Mouse (Mus musculus) cerebellum, adult 11 months (tissue): ENCODE results near the gene Kyat3.

Source experiments
- DNase-seq: peaks from one replicate; pipeline ENCODE4 v3.0.0; 2022

Kyat3 gene

GRCm38 (mm10) chr3:142749131-142749530, 48.3 kb downstream of the Kyat3 start:
- no peak for DNase-seq

GRCm38 (mm10) chr3:142755132-142755867, 54.4 kb downstream of the Kyat3 start:
- no peak for DNase-seq

GRCm38 (mm10) chr3:142757841-142758240, 57.0 kb downstream of the Kyat3 start:
- DNase-seq: no peak

GRCm38 (mm10) chr3:142758593-142758992, 57.7 kb downstream of the Kyat3 start:
- DNase-seq: no peak

GRCm38 (mm10) chr3:142760356-142760755, 59.5 kb downstream of the Kyat3 start:
- no peak for DNase-seq

DNA sequence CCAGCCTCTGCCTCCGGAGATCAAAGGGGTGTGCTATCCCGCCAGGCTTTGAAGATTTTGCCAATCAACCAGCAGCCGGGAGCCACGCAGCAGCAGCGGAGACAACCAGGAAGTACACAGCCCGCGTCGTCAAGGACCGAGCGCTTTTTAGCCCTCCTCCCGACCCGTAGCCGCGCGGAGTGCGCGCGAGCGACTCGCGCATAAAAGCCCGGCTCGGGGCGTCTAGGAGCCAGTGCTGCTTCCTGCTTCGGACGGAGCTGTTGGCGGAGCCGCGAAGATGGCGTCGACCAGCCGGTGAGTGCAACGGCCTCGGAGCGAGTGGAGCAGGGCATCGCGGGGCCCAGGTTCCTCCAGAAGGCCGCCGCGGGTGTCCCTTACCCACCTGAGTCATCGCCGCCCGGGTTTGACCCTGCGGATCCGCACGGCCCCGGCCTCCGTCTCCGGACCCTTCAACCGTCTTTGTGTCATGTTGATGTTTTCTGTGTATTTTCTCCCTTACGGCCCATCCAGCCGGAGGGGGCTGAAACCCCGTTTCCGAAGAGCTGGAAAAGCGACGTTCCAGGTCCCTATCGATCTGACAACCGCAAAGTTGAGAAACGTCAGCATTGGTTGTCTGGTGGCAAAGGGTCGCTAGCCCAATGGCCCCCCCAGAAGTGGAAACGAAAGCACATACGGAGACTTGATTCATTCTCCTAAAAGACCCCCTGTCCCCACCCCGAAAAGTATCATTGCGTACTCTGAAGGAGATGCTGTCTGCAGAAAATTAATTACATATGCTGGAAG, 64.3 kb downstream of the Kyat3 start, which contains the start of gene Gtf2b:
Gene Gtf2b, plus strand, starts transcription at position 51 of the 783 bp plus-strand sequence.
- peak; percentile 85 for DNase-seq

GRCm38 (mm10) chr3:142765778-142766165, 64.9 kb downstream of the Kyat3 start:
- no peak for DNase-seq

DNA sequence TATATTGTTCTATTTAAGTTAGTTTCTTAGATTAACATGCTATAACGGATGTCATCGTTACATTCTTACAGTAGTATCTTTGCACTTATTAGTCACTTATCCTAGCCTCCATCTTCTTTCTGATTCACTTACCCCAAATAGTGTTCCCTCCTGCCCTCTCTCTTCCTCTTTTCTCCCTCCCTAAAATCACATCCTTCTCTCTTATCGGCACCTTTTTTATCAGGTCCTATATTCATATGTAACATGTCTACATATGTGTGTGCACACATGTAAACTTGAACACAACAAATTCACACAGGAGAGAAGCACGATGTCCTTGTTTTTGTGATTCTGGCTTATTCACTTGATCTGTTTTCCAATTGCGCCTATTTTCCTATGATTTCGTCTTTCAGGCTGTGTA, 67.6 kb downstream of the Kyat3 start:
- DNase-seq: no peak

DNA sequence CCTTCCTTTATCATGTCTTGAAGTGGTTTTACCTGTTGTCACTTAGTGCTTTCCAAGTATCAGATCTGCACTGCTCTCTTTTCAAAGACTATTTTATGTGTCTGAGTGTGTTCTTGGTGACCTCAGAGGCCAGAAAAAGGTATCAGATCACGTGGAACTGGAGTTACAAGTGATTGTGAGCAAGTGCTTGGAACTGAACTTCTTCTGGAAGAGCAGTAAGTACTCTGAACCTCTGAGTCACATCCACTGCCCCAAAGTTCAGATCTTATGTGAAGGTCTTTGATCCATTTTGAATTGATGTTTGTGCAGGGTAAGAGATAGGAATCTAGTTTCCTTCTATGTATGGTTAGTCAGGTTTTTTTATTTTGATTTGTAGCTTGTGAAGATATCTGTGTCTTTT, 69.7 kb downstream of the Kyat3 start:
- no peak for DNase-seq

GRCm38 (mm10) chr3:142773538-142774191, 72.8 kb downstream of the Kyat3 start:
- DNase-seq: no peak

DNA sequence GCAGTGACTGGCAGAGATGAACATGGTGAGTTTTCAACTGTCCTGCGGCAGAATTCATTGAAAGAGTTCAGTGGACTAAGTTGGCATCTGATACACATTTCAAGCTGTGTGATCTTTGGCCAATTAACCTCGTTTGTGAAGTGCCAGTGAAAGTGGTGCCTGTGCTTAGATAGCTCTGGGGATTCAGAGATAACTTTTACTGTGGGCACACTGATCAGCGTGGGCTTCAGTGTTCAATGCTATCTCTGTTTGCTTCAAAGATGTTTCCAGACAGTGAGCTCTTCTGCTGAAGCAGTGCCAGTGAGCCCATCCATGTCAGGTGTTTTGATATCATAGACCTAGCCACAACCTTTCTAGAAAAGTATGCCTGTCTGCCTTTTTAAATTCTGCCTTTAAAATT, 76.4 kb downstream of the Kyat3 start:
- no peak for DNase-seq

GRCm38 (mm10) chr3:142786423-142787072, 85.7 kb downstream of the Kyat3 start:
- DNase-seq: no peak

- no peak for DNase-seq
Observed at GRCm38 (mm10) chr3:142795587-142795986, 94.7 kb downstream of the Kyat3 start.
